Mouse (Mus musculus): ENCODE data around the gene Parm1. TPM values are rescaled to one million over a fixed set of nuclear protein-coding genes. Genes with fewer than 3 reads are reported as not detected.

Parm1 gene
- polyA plus RNA-seq, 1 experiment from 2014 or later: 27.1 TPM

DNA sequence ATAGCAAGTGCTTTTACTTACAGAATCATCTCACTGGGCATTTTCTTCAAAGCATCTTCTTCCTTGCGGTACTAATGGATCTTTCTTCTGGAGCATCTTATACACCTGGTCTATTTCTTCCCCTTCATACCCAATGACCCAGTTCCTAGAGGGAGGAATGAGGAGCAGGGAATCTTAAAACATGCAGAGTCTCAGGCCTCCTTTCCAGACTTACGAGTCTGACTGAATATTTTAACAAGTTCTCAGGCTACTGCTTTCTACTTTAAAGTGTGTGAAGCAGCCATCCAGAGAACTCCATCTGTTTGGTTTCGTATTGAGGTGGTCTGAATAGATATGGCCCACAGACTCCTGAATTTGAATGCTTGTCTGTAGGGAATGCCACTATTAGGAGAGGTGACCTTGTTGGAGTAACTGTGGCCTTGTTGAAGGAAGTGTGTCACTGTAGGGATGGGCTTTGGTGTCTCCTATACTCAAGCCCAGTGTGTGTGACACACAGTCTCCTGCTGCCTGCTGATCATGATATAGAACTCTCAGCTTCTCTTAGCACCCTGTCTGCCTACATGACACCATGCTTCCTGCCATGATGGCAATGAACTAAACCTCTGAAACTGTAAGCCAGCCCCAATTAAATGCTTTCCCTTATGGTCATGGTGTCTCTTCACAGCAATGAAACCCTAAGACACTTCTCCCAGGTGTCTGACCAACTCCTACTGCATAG is 137.1 kb downstream of the Parm1 start:
- no peaks in the 10 kb centered on the region for H3K4me1 ChIP-seq (replicated peaks)
- H3K27ac ChIP-seq: no peak overlapping the region
- no peaks in the 10 kb centered on the region for H3K36me3 ChIP-seq
- no peak overlapping the region for H3K9ac ChIP-seq
- H3K4me2 ChIP-seq: no peak overlapping the region
- no peaks in the 10 kb centered on the region for H3K9me3 ChIP-seq (replicated peaks)
- ATAC-seq (replicated peaks; ENCODE audit: insufficient number of reproducible peaks, insufficient read depth, low FRiP score, low read depth): no peak
- no peak overlapping the region for H3K4me3 ChIP-seq
- no peaks in the 10 kb centered on the region for H3K27me3 ChIP-seq
- 84% methylated on average over 3 of the region's 3 CpGs for whole genome bisulfite sequencing

DNA sequence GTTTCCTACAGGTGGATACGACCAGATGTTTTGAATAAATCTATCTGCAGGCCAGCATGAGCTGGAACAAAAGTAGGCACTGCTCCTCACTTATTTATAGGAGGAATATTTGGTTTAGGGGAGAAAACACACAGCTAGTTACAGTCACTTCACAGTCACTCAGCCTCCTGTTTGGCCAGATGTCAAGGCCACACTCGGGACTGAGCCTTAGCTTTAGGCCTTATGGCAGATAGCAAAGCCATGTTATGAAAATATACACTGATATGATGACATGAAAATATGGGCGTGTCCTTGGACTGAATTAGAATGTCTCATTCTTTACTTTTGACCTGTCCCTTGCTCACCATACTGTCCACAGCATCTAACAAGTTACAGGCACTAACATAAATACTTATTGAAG is 137.8 kb downstream of the Parm1 start:
- Histone ChIP-seq H3K9ac (no peak overlapping the region), H3K4me1 (replicated peaks) (no peaks in the 10 kb centered on the region)
- ATAC-seq (replicated peaks; ENCODE audit: insufficient number of reproducible peaks, insufficient read depth, low FRiP score, low read depth): no peak

DNA sequence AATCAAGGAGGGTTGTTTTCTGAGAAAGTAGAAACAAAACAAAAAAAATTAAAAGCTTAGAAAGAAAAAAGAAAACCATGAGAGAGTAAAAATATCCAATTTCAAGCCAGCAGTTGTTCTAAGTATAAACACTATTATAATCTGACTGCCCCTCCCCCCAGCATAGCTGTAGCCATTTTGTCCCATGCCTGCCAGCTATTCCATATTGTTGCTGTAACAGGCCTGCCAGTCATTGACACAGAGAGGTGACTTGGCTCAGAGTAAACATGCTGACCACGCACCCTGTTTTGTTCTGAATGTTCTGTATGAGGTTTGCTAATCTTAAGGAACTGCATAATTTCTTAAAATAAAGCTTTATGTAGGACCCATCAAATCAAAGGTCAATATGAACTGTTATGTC is 145.3 kb downstream of the Parm1 start:
- H3K27me3 ChIP-seq: no peaks in the 10 kb centered on the region
- no peaks in the 10 kb centered on the region for H3K9me3 ChIP-seq (replicated peaks)
- no peak overlapping the region for H3K27ac ChIP-seq
- no peak for ATAC-seq (replicated peaks; ENCODE audit: insufficient number of reproducible peaks, insufficient read depth, low FRiP score, low read depth)
- H3K4me2 ChIP-seq: no peak overlapping the region
- H3K36me3 ChIP-seq: no peaks in the 10 kb centered on the region
- H3K9ac ChIP-seq: no peak overlapping the region
- H3K4me1 ChIP-seq (replicated peaks): no peaks in the 10 kb centered on the region
- no peak overlapping the region for H3K4me3 ChIP-seq
- WGBS: 83% methylated on average over 1 of the region's 1 CpGs

More for the DNA sequence above, 137.8 kb downstream of the Parm1 start:
- Histone ChIP-seq H3K36me3 (no peaks in the 10 kb centered on the region), H3K4me2 (no peak overlapping the region), H3K9me3 (replicated peaks) (no peaks in the 10 kb centered on the region), H3K4me3 (no peak overlapping the region), H3K27me3 (no peaks in the 10 kb centered on the region), H3K27ac (no peak overlapping the region)
- WGBS: 58% methylated on average over 3 of the region's 3 CpGs

DNA sequence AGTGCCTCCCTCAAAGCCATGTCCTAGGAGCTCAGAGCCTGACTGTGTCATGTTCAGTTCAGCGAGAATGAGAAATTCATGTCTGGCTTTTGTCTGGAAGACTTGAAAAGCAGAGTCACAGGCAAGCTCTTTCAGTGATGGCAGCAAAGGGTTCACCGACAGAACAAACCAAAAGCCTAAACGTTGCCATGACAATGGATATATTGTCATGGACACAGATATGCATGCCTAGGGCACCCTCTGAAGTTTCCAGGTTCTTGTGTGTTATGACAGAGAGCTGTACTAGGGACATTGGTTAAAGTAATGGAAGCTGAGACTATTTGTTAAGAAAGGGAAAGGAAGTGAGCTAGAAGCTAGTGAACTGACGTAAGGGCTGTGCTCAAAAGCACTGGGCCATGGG is 149.7 kb downstream of the Parm1 start:
- ATAC-seq (replicated peaks; ENCODE audit: insufficient number of reproducible peaks, insufficient read depth, low FRiP score, low read depth): no peak
- WGBS: 62% methylated on average over 4 of the region's 4 CpGs

DNA sequence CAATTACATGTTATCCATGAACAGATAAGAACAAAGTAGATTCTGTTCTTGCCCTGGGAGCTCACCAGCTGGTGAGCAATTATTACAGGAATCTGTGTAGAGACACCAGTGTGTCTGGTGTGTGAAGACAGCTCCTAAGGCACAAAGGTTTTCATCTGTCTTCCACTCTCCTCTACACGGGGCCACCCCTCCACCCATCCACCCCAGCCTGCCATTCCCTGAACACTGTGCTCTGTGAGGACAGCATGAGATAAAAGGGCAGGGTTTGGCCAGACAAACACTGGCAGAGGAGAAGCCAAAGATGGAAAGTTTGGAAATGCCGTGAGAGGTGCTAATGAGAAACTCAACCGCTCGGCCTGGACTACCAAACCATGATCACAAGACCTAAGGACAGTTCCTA is 151.8 kb downstream of the Parm1 start:
- H3K4me2 ChIP-seq: no peak overlapping the region
- 40% methylated on average over 4 of the region's 4 CpGs for WGBS
- H3K4me3 ChIP-seq: no peak overlapping the region
- ATAC-seq (replicated peaks; ENCODE audit: insufficient number of reproducible peaks, insufficient read depth, low FRiP score, low read depth): no peak
- H3K9me3 ChIP-seq (replicated peaks): no peaks in the 10 kb centered on the region
- H3K4me1 ChIP-seq (replicated peaks): no peaks in the 10 kb centered on the region; the same call in 1 of the 2 replicates
- no peak overlapping the region for H3K27ac ChIP-seq
- no peak overlapping the region for H3K9ac ChIP-seq
- no peaks in the 10 kb centered on the region for H3K36me3 ChIP-seq
- H3K27me3 ChIP-seq: no peaks in the 10 kb centered on the region

More for the DNA sequence above, 149.7 kb downstream of the Parm1 start:
- no peaks in the 10 kb centered on the region; the same call in 1 of the 2 replicates for H3K4me1 ChIP-seq (replicated peaks)
- H3K4me2 ChIP-seq: no peak overlapping the region
- H3K9me3 ChIP-seq (replicated peaks): no peaks in the 10 kb centered on the region
- H3K4me3 ChIP-seq: no peak overlapping the region
- no peak overlapping the region for H3K27ac ChIP-seq
- no peaks in the 10 kb centered on the region for H3K27me3 ChIP-seq
- H3K9ac ChIP-seq: no peak overlapping the region
- H3K36me3 ChIP-seq: no peaks in the 10 kb centered on the region

Other genes with a start within 250 kb of the Parm1 start
- gene Btc, start 114.6 kb upstream of the Parm1 start, polyA plus RNA-seq (2015; fragmentation: Nextera tagmentation; extraction: Ambion mirVana): 2.9 TPM in 2 replicates

All from heart, embryonic 15.5 days (tissue).